Mouse (Mus musculus) ZHBTc4 (cell line): Measurements from ENCODE around the gene Map4k4.

Source experiments
- DNase-seq: peaks from one replicate; pipeline ENCODE4 v3.0.0-alpha.2; 2011; ENCODE audit warnings: low read depth, low spot score

Gene Map4k4

GRCm38 (mm10) chr1:39963821-39964220, 63.1 kb downstream of the Map4k4 start:
- no peak for DNase-seq

DNA sequence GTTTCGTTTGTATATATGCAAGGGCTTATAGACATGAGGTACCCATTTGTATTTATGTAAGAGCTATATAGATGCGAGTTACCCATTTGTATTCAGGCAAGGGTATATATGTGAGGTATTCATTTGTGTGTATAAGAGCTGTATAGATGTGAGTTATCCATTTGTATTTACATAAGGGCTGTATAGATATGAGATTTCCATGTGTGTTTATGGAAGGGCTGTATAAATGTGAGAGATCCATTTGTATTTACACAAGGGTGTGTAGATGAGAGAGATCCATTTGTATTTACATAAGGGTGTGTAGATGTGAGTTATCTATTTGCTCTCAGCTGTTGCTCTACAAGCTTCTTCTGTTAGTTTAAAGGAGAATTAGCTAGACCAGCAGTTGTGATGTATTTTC, 63.7 kb downstream of the Map4k4 start:
- no peak for DNase-seq

- no peak for DNase-seq
Measured at GRCm38 (mm10) chr1:39965461-39965860, 64.7 kb downstream of the Map4k4 start.

DNA sequence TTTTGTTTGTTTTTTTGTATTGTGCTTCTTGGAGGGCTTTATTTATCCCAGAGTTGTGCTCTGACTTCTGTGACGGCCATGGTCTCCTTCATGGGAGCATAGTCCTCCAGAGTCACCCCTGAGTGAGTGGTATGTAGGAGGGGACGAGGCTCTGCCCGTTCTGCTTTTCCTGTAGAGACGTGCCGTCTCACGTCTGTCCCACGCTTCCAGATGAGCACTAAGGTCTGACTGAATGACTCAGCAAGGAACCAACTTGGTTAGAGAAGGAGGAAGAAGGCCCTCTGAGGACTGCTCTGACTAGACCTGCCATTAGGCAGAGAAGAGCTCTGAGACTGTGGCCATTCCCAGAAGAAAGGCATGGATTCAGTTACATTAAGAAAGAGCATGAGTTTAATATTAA, 68.3 kb downstream of the Map4k4 start:
- no peak for DNase-seq

- DNase-seq = no peak
Measured at GRCm38 (mm10) chr1:39969771-39970406, 69.2 kb downstream of the Map4k4 start.

- DNase-seq = no peak
Measured at GRCm38 (mm10) chr1:39972411-39972810, 71.7 kb downstream of the Map4k4 start.

DNA sequence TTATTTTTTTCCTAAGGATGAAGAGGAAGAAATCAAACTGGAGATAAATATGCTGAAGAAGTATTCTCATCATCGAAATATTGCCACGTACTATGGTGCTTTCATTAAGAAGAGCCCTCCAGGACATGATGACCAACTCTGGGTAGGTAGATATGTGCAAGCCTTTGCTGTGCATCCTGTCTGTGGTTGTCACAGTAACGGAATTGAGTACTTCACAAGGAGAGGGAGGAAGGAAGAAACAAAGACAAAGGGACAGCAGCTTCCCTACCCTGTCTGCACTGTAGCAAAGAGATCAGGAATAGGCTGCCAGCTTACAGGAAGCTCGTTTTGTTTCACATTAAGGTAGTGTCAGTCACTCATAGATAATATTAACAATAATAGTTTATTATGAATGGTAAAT, 73.2 kb downstream of the Map4k4 start:
- no peak for DNase-seq

GRCm38 (mm10) chr1:39975005-39975404, 74.3 kb downstream of the Map4k4 start:
- DNase-seq = no peak

- DNase-seq = no peak
Measured at GRCm38 (mm10) chr1:39976107-39976506, 75.4 kb downstream of the Map4k4 start.

DNA sequence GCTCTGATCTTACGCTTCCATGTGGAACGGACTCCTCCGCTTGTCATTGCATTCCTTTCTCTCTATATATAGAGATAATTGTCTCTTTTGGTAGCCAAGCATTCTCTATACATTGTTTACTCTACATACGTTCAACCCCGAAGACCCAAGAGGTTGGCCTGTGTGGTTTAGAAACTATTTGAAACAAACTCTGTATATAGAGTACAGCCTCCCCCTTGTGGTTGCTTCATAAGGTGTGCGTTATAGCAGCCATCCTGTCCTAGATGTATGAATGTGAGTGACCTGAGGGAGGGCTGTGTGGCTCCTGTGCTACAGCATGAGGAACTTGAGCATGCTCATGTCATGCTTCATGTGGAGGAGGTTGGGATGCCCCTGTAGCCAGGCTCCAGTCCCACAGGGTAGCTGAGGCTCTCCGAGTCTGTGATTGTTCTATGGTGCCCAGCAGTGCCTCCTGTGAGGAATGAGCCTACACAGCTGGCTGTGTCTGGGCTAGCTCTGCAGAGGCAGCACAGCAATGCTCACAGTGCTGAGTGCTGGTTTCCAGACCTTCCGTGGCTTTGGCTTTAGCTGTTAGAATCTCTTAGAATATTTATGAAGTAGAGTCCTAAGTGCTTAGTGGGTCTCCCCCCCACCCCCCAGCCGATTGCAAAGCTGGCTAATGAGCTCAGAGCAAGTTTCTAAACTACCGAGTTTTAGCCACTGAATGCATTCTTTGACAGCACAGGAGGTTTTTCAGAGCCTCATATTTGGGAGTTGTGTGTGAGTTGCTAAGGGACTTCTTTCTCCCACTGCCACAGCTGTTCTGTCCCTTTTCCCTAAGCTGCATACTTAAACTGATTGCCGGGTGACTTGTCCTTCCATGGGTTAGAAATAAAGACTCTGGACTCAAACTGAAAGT, 76.4 kb downstream of the Map4k4 start:
- no peak for DNase-seq

GRCm38 (mm10) chr1:39978781-39979486, 78.2 kb downstream of the Map4k4 start:
- DNase-seq = no peak

DNA sequence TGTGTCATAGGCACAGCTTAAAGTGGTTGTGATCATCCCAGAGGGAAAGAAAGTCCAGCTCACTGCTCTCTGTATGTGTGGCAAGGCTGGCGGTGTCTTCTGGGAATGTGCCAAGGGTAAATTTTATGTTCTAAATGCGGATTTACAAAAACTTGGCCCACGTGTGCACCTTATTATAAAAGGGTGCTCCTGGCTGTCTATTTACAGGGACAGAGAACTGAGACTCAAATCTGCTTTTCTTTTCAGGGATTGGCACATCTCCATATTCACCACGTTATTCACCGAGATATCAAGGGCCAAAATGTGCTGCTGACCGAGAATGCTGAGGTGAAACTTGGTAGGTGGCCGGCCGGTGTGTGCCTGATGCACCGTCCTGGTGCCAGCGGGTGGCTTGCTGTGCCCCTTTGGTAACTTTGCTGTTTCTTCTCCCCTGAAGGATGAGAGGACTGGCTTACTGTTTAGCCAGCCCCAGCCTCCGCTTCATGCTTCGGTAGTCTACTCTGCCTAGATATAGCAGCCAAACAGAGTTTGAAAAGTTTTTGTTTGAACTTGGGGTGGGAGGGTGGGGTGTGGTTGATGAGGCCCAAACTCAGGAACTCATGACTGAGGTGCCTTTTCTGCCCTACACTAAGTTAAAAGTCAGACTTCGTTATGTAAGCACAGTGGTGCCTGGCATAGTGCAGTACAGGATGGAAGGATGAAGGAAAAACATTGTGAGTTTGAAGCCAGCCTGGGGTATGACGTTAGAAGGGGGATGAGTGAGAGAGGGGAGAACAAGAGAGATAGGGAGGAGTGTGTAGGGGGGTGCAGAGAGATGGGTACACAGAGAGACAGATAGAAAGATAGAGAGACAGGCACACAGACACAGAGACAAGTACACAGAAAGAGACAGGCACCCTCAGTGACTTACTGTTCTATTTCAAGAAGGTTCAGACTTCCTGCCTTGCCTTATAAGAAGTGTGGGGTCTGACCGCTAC, 79.9 kb downstream of the Map4k4 start:
- DNase-seq = no peak

DNA sequence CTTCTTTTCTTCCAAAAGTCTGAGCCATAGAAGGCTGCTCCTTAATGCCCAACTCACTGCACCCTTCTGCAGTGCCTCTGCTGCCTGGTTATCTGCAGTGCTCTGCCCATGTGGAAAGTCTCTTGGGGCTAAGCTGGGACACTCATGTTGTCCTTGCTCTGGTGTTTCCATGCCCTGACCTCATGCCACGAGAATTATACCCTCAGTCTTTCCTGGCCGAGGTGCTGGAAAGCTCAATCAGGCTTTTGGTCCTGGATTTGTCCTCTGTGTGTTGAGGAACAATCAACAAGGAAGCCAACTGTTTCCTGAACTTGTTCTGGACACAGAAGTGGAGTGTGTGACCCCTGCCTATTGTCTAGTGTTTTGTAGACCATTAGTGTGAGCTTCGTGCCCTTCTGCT, 81.3 kb downstream of the Map4k4 start:
- DNase-seq = no peak

DNA sequence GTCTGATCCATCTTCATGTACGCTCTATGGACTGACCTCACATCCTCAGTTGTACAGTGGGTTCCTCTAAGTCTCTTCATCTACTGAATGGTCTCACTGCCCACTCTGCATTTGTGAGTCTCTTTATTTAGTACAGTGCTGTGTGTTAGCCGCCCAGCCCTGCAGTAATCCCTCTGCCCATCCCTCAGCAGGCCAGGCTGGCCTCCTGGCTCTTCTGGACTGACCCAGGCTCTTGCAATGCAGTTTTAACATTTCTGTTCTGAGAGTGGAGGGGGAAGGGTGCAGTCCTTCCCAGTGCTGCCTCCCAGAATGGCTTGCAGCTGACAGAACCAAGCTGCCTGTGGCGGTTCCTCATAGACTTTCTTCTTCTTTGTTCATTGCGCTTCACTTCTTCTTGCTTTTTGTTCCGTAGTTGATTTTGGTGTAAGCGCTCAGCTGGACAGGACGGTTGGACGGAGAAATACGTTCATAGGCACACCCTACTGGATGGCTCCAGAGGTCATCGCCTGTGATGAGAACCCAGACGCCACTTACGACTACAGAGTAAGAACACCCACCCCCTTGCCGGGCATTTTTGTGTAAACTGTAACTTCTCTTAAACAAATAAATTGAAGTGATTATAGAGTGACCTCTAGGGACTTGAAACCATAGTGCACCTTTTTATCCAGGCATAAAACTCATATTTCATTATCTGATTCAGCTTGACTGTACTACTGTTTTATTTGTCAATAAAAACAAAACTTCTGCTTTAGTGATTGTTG, 82.2 kb downstream of the Map4k4 start:
- peak; percentile 23 for DNase-seq

- no peak for DNase-seq
Measured at GRCm38 (mm10) chr1:39984331-39984730, 83.6 kb downstream of the Map4k4 start.

DNA sequence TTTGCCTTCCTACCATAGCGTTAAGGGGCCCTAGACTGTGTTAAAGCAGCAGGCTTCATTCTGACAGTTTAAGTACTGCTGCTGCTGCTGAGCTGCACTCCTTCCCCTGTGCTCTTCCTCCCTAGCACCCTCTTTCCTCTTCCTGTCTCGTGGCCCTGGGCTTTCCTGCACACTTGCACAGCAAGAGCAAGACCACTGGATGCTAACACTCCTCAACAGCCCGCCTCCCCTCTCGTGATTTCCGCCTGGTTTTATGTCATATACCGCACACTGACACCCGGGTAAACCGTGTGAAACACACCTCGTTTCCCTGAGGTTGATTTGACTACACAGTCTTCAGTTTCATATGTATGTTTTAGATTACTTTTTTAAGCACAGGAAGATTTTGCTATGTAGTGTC, 86.1 kb downstream of the Map4k4 start:
- no peak for DNase-seq

DNA sequence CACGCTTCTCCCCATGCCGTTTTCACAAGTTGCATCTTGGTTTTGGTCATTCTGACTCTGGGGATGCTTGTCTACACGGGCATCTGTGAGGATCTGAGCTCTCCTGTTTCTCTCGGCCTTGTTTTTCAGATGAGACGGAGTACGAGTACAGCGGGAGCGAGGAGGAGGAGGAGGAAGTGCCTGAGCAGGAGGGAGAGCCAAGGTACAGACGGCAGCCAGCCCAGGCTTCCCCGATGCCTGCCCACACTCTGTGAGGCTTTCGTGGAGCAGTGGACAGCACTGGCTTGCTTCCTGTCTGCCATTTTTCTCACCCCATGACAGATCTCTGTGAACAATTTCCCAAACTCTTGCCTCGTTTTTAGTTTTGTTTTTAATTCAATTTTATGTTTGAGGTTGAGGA, 88.1 kb downstream of the Map4k4 start:
- no peak for DNase-seq

GRCm38 (mm10) chr1:39990041-39990440, 89.3 kb downstream of the Map4k4 start:
- DNase-seq = no peak

GRCm38 (mm10) chr1:39993921-39994320, 93.2 kb downstream of the Map4k4 start:
- no peak for DNase-seq

GRCm38 (mm10) chr1:39995593-39995992, 94.9 kb downstream of the Map4k4 start:
- DNase-seq = no peak

DNA sequence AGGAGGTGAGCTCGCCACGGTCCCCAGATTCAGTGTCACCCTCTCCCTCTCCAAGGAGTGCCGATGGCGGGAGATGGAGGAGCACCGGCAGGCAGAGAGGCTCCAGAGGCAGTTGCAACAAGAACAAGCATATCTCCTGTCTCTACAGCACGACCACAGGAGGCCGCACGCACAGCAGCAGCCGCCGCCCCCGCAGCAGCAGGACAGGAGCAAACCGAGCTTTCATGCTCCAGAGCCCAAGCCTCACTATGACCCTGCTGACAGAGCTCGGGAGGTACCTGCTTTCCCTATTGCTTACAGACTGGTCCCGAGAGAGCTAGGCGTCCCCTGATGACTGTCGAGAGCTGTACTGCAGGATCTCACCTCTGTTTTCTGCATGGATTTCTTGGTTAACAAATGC, 99.8 kb downstream of the Map4k4 start:
- peak; percentile 45 for DNase-seq
